Mouse (Mus musculus): Measurements from ENCODE around the gene C1qtnf7. TPM values are rescaled to one million over a fixed set of nuclear protein-coding genes. Genes with fewer than 3 reads are reported as not detected.

The C1qtnf7 gene
- polyA plus RNA-seq (2016; fragmentation: Nextera tagmentation; extraction: Ambion mirVana): 8.6 and 10.3 TPM in 2 replicates

DNA sequence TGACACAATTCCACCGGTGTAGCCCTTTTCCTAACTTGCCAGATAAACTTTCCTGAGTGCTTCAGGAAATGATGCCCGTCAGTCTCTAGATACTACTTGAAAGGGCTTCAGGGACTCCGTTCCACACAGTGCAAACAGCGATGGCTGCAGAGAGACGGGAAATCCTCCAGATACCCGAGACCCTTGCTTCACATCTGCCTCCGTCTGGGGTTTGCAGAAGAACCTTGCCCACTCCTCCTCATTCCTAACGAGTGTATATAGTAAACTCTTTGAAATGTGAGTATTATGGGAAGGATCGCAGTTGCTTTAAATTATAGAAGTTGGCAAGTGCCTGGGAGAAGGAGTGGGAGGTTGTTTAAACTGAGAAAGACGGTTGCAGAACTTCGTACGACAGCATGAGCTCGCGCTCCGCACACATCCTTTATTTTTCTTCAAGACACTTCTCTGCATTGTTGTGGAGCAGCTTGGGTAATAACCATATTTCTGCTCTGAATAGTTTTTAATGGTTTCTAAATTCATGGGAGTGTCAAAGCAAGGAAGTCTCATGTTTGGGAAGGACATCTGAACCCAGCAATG is at the start of gene C1qtnf7:
Gene C1qtnf7, plus strand, starts transcription at position 138 of the 576 bp plus-strand sequence.
- peaks cover 17% of the 10 kb centered on the region for H3K4me1 ChIP-seq
- H3K27ac ChIP-seq: no peak within 1 kb of the TSS
- ATAC-seq (ENCODE audit: insufficient number of reproducible peaks, insufficient read depth, low FRiP score, low TSS enrichment): no peak
- H3K9ac ChIP-seq: no peak within 1 kb of the TSS
- no peaks in the 10 kb centered on the region for H3K36me3 ChIP-seq
- peak within 1 kb of the TSS; percentile 19 for H3K4me3 ChIP-seq
- H3K4me2 ChIP-seq (replicated peaks): peak within 1 kb of the TSS; percentile 27
- WGBS: 27% methylated on average over 15 of the region's 15 CpGs
- H3K27me3 ChIP-seq: no peaks in the 10 kb centered on the region
- H3K9me3 ChIP-seq: no peaks in the 10 kb centered on the region

DNA sequence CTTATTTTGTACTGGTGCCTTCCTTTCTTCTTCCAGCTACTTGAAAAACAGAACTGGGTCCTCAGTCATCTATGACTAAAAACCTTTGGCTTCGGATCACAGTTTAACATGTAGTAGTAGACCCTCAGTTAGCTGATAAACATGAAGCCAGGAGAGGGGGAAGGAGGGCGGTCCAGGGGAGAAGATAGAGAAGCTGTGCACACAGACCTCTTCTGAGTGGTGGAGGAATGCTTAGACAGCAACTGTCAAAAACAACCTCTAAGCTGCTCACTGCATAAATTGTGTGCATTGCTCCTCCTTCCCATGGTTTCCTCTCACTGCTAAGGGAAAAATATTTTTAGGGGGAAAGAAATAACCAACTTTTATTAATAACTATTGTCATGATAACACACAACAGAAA is 48.6 kb upstream of the C1qtnf7 start:
- no peaks in the 10 kb centered on the region for H3K36me3 ChIP-seq
- H3K4me2 ChIP-seq (replicated peaks): no peak overlapping the region
- no peak overlapping the region for H3K9ac ChIP-seq
- H3K4me1 ChIP-seq: no peaks in the 10 kb centered on the region
- ATAC-seq (ENCODE audit: insufficient number of reproducible peaks, insufficient read depth, low FRiP score, low TSS enrichment): no peak
- WGBS: 86% methylated on average over 2 of the region's 2 CpGs
- H3K27me3 ChIP-seq: no peaks in the 10 kb centered on the region
- H3K27ac ChIP-seq: no peak overlapping the region
- H3K9me3 ChIP-seq: no peaks in the 10 kb centered on the region
- H3K4me3 ChIP-seq: no peak overlapping the region

DNA sequence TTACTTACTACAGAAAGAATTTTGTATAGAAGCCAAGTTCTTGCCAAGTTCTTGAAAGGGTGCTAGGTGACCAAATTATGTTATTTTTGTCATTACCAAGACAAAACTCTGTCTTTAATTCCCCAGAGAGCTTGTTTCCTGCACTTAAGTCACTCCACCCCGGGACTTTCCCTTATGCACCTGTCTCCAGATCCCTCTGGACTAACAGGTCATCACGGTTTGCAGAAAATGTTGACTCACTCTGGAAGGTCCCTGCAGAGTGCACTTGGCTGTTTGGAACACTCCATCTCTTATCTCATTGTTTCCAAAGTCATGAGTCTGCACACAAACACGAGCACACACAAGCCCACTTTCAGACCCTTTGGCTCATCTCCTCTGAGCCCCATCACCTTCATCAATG is 48.1 kb upstream of the C1qtnf7 start:
- Histone ChIP-seq H3K9me3 (no peaks in the 10 kb centered on the region), H3K4me3 (no peak overlapping the region), H3K27me3 (no peaks in the 10 kb centered on the region), H3K4me2 (replicated peaks) (no peak overlapping the region), H3K9ac (no peak overlapping the region), H3K36me3 (no peaks in the 10 kb centered on the region), H3K4me1 (no peaks in the 10 kb centered on the region), H3K27ac (no peak overlapping the region)
- no peak for ATAC-seq (ENCODE audit: insufficient number of reproducible peaks, insufficient read depth, low FRiP score, low TSS enrichment)
- WGBS: 73% methylated on average over 3 of the region's 3 CpGs

DNA sequence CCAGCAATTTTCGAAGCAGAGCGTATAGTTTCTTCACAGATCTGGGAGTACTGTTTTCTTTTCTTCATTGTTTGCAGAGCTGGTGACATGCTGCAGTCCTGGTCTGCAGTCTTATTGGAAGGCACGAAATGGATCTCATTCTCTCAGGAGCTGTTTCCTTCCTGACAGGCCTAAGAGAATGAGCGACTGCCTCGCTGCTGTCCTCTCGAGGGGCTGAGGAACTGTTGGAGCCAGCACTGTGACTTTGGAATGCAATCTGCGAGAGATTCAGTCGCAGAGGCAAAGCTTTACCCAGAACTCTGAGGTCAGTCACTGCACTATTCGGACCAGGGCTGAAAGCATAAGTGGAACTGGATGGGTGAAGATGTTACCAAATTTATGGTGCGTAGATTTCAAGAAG is 46.4 kb upstream of the C1qtnf7 start:
- WGBS: 63% methylated on average over 10 of the region's 10 CpGs
- Histone ChIP-seq H3K4me3 (no peak overlapping the region), H3K4me1 (no peaks in the 10 kb centered on the region), H3K36me3 (no peaks in the 10 kb centered on the region), H3K27me3 (no peaks in the 10 kb centered on the region), H3K9ac (no peak overlapping the region), H3K4me2 (replicated peaks) (no peak overlapping the region), H3K27ac (no peak overlapping the region), H3K9me3 (no peaks in the 10 kb centered on the region)
- no peak for ATAC-seq (ENCODE audit: insufficient number of reproducible peaks, insufficient read depth, low FRiP score, low TSS enrichment)

DNA sequence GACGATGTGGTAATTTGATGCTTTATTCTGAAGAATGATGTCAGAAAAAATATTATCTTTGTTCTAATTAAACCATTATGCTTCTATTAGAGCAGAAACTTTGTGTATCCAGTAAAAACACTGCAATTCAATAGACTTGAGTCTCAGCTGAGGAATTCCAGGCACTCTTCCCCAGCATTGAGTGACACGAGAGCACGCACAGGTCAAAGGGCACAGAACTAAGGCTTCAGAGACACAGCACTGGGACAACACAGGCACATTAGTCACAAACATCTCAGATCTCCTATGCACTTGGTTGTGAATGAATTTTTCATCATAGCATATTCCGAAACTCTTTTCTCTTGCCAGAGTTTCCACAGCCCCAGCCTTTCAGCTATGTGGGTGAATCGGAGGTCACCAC is 37.4 kb upstream of the C1qtnf7 start:
- Histone ChIP-seq H3K9ac (no peak overlapping the region), H3K4me1 (peaks cover 11% of the 10 kb centered on the region; the same call in 1 of the 2 replicates), H3K4me3 (no peak overlapping the region), H3K36me3 (no peaks in the 10 kb centered on the region), H3K27ac (no peak overlapping the region), H3K9me3 (no peaks in the 10 kb centered on the region), H3K4me2 (replicated peaks) (no peak overlapping the region), H3K27me3 (no peaks in the 10 kb centered on the region)
- ATAC-seq (ENCODE audit: insufficient number of reproducible peaks, insufficient read depth, low FRiP score, low TSS enrichment): no peak
- WGBS: 35% methylated on average over 5 of the region's 5 CpGs

DNA sequence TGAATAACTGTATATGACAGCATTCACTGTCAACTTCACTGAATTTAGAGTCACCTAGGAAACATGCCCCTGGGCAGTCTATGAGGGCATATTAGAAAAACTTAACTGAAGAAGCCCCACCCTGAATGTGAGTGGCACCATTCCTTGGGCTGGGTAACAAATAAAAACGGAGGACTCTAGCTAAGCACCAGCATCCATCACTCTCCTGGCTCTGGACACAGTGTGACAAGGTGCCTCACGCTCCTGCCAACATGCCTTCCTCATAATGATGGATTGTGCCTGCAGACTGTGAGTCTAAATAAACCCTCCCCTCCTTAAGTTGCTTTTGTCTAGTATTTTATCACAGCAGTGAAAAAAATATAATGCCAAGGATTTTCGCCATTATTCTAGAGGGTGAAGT is 35.3 kb upstream of the C1qtnf7 start:
- Histone ChIP-seq H3K36me3 (no peaks in the 10 kb centered on the region), H3K9me3 (no peaks in the 10 kb centered on the region), H3K4me1 (peaks cover 11% of the 10 kb centered on the region; the same call in 1 of the 2 replicates), H3K4me2 (replicated peaks) (no peak overlapping the region), H3K9ac (no peak overlapping the region), H3K4me3 (no peak overlapping the region), H3K27me3 (no peaks in the 10 kb centered on the region), H3K27ac (no peak overlapping the region)
- no peak for ATAC-seq (ENCODE audit: insufficient number of reproducible peaks, insufficient read depth, low FRiP score, low TSS enrichment)
- 68% methylated on average over 3 of the region's 3 CpGs for WGBS

DNA sequence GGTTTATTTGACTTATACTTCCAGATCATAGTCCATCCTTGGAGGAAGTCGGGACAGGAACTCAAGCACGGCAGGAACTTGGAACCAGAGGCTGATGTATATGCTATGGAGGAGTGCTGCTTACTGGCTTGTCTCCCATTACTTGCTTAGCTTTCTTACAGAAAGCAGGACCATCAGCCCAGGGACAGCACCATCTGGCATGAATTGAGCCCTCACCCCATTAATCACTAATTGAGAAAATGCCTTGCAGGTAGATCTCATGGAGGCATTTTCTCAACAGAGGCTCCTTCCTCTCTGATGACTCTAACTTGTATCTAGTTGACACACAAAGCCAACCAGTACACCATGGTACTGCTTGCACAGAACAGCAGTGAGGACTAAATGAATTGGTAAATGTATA is 34.6 kb upstream of the C1qtnf7 start:
- ATAC-seq (ENCODE audit: insufficient number of reproducible peaks, insufficient read depth, low FRiP score, low TSS enrichment): no peak
- WGBS: 43% methylated on average over 2 of the region's 2 CpGs
- Histone ChIP-seq H3K36me3 (no peaks in the 10 kb centered on the region), H3K4me1 (peaks cover 11% of the 10 kb centered on the region; the same call in 1 of the 2 replicates), H3K4me2 (replicated peaks) (no peak overlapping the region), H3K27me3 (no peaks in the 10 kb centered on the region), H3K9me3 (no peaks in the 10 kb centered on the region), H3K27ac (no peak overlapping the region), H3K9ac (no peak overlapping the region), H3K4me3 (no peak overlapping the region)

DNA sequence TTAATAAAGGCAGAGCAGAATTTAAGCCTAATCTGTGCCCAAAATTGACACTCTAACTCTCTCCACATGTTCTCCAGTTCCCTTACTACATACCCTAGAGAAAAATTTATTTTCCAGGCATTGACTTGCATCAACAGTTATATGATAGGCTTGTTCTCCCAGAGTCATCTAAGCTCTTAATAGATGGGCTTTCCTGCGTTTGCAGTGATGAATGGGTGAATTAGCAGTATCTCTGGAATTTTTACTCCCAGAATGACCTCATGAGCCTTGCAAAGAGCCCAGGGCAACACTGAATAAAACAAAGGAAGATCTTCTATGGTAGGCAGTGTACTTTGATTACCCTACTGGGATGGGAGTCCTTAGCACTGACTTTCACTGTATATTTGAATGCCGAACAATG is 33.5 kb upstream of the C1qtnf7 start:
- no peak for ATAC-seq (ENCODE audit: insufficient number of reproducible peaks, insufficient read depth, low FRiP score, low TSS enrichment)
- Histone ChIP-seq H3K27me3 (no peaks in the 10 kb centered on the region), H3K4me3 (no peak overlapping the region), H3K4me2 (replicated peaks) (no peak overlapping the region), H3K36me3 (no peaks in the 10 kb centered on the region), H3K4me1 (peaks cover 11% of the 10 kb centered on the region; the same call in 1 of the 2 replicates), H3K9me3 (no peaks in the 10 kb centered on the region), H3K27ac (no peak overlapping the region), H3K9ac (no peak overlapping the region)
- 17% methylated on average over 2 of the region's 2 CpGs for WGBS

DNA sequence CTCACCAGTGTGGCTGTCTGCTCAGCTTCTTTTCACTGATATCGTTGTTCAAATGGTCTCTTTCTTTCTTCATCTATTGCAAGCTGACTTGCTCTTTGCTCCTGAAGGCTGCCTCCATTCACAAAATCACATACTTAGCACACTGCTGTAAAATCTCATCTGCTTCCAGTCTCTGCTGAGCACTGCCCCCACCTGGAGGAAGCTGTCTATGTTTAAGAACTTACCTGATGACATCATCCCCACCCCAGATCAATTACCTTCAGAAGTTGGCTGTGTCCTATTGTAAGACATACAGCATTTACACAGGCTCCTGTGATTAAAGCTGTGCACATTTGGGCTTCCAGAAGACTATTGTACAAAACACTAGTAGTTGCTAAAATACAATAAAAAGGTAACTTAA is 13.5 kb upstream of the C1qtnf7 start:
- Histone ChIP-seq H3K4me2 (replicated peaks) (no peak overlapping the region), H3K36me3 (no peaks in the 10 kb centered on the region), H3K9me3 (no peaks in the 10 kb centered on the region), H3K9ac (no peak overlapping the region), H3K4me3 (no peak overlapping the region), H3K4me1 (peaks cover 6% of the 10 kb centered on the region), H3K27ac (no peak overlapping the region), H3K27me3 (no peaks in the 10 kb centered on the region)
- no peak for ATAC-seq (ENCODE audit: insufficient number of reproducible peaks, insufficient read depth, low FRiP score, low TSS enrichment)
- WGBS: 74% methylated on average over 1 of the region's 1 CpGs

DNA sequence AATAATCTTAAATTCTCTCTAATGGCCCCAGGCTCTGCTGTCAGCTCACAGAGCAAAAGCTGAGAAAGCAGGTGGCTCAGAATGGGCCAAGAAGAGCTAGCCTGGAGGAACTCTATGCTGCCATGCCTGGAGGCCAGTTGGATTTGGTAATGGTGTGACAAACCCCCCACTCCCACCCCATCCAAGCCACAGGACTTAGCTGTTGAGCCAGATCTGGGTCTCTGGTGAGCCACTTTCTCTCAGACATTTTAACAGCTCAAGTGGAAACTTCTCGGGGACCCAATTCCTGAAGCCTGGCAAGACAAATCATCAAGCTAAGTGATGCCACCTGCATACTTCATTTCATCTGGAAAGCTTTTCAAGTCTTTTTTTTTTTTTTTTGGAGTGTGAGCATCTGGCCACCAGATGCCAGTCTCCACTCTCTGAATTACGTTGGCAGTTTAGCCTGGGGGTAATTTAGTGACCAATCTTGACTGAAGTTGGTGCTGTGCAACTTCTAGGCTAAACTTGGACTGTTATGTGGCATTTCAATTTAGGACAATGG is 11.0 kb upstream of the C1qtnf7 start:
- H3K36me3 ChIP-seq: no peaks in the 10 kb centered on the region
- no peak overlapping the region for H3K4me3 ChIP-seq
- ATAC-seq (ENCODE audit: insufficient number of reproducible peaks, insufficient read depth, low FRiP score, low TSS enrichment): no peak
- 24% methylated on average over 2 of the region's 2 CpGs for WGBS
- no peaks in the 10 kb centered on the region for H3K27me3 ChIP-seq
- no peak overlapping the region for H3K9ac ChIP-seq
- H3K27ac ChIP-seq: no peak overlapping the region
- H3K4me2 ChIP-seq (replicated peaks): no peak overlapping the region
- peaks cover 6% of the 10 kb centered on the region for H3K4me1 ChIP-seq
- H3K9me3 ChIP-seq: no peaks in the 10 kb centered on the region

DNA sequence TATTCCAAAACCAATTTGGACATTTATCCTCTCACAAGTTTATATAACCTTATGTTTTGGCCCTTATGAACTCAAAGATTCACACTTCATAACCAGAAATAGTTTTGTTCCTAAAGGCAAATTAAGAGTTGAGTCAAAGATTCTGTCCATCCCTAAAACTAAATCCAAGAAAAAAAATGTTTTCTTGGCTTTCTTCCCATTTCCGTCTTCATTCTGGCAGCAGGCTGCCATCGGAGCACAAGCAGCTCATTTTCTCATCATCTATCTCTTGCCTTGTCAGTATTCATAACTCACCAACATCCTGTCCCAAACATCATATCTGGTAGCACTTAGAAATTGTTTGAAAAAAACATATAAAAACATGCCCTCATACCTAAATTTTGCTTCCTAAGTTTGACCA is 6.9 kb upstream of the C1qtnf7 start:
- H3K4me1 ChIP-seq: peaks cover 6% of the 10 kb centered on the region
- ATAC-seq (ENCODE audit: insufficient number of reproducible peaks, insufficient read depth, low FRiP score, low TSS enrichment): no peak
- no peaks in the 10 kb centered on the region for H3K9me3 ChIP-seq
- H3K36me3 ChIP-seq: no peaks in the 10 kb centered on the region
- H3K9ac ChIP-seq: no peak overlapping the region
- H3K27me3 ChIP-seq: no peaks in the 10 kb centered on the region
- H3K4me3 ChIP-seq: no peak overlapping the region
- WGBS: 68% methylated on average over 2 of the region's 2 CpGs
- no peak overlapping the region for H3K4me2 ChIP-seq (replicated peaks)
- H3K27ac ChIP-seq: no peak overlapping the region

DNA sequence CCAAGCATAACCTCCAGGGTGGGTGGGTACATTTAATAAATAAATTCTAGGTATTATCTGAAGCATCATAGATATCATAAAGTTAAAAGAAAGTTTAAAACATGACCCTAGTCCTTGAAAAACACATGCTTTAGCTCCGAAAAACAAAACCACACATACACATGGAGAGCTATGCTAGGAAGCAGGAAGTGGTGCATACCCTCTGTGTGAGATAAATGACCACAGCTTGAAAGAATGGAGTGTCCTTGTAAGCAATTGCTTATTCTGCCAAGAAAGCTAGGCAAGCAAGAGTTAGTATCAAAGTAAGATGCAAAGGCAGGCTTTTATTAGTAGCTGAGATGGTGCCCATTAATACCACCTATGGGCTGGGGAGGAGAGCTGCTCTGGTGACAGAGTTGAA is 6.4 kb upstream of the C1qtnf7 start:
- no peak overlapping the region for H3K4me2 ChIP-seq (replicated peaks)

More for the DNA sequence above, 6.4 kb upstream of the C1qtnf7 start:
- ATAC-seq (ENCODE audit: insufficient number of reproducible peaks, insufficient read depth, low FRiP score, low TSS enrichment): no peak
- Histone ChIP-seq H3K9me3 (no peaks in the 10 kb centered on the region), H3K27me3 (no peaks in the 10 kb centered on the region), H3K9ac (no peak overlapping the region), H3K27ac (no peak overlapping the region), H3K4me1 (peaks cover 5% of the 10 kb centered on the region), H3K4me3 (no peak overlapping the region), H3K36me3 (no peaks in the 10 kb centered on the region)
- WGBS: 67% methylated on average over 1 of the region's 1 CpGs
